Mouse (Mus musculus) adipose tissue, adult 10 weeks (tissue): ENCODE measurements around the gene Zhx3. TPM values are rescaled to one million over a fixed set of nuclear protein-coding genes. Genes with fewer than 3 reads are reported as not detected.

Experiments used
- polyA plus RNA-seq: library from polyadenylated mRNA; stranded (reverse); fragments of 350-450 nt; fragmentation: Illumina TruSeq; extraction: RNeasy Lipid Tissue Mini Kit (QIAGEN cat#74804); gene quantifications from one replicate; pipeline ENCODE4 v1.2.3, GENCODE M21; 2014; ENCODE audit warnings: low read depth, low replicate concordance

The Zhx3 gene
- polyA plus RNA-seq, result 13.3 TPM

GRCm38 (mm10) chr2:160872890-160873382 is at the start of gene Zhx3:
TSS of gene Zhx3 (minus strand) at chr2:160872998.

GRCm38 (mm10) chr2:160912231-160912671 is 39.5 kb upstream of the Zhx3 start, which contains the start of gene Emilin3:
TSS of gene Emilin3 (minus strand) at chr2:160912328.

GRCm38 (mm10) chr2:160880453-160881195 is 7.8 kb upstream of the Zhx3 start, which contains the start of gene Lpin3:
TSS of gene Lpin3 (plus strand) at chr2:160880670.

GRCm38 (mm10) chr2:160731117-160731838 is 141.5 kb downstream of the Zhx3 start, which contains the start of gene Plcg1:
TSS of gene Plcg1 (plus strand) at chr2:160731300.

Other genes with a start within 250 kb of the Zhx3 start
- gene Top1, start 227.1 kb downstream of the Zhx3 start, polyA plus RNA-seq, result 46.3 TPM
- 104 TPM for gene Plcg1, start 141.7 kb downstream of the Zhx3 start, polyA plus RNA-seq
- 13.4 TPM for gene Lpin3, start 7.7 kb upstream of the Zhx3 start, polyA plus RNA-seq
- gene Emilin3, start 39.3 kb upstream of the Zhx3 start, polyA plus RNA-seq, result 0.31 TPM
- gene Chd6, start 236.1 kb upstream of the Zhx3 start, polyA plus RNA-seq, result 22.1 TPM